Mouse (Mus musculus): ENCODE data around the gene Calcb.
A peak's percentile ranks its signal among the peaks of the same experiment; 100 is the strongest.
"Not testable (repeated sequence)": the region's sequence is repeated elsewhere in the genome, so short reads cannot be mapped to it uniquely, and the experiment has no call there.

The Calcb gene

DNA sequence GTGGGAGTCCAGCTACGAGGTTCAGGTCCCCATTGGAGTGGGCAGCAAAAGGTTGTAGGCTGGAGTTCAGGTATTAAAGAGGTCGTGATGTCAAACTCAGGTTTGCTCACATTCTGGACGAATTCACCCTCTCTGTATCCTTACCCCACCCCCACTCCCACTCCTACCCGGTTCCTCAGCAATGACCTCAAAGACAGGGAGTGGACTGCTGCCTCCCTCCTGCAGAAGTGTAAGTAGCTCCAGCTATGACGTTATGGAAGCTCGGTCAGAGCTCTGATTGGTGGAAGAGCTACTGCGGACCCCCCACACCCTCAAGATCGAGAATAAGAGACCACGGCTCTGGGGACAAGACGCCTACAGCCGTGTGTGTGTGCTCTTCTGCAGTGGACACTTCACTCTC lies at the start of gene Calcb:
Gene Calcb (plus strand): TSS at position 344 of the 400 bp plus-strand sequence.
- no peak for DNase-seq (ENCODE audit: low read depth, low spot score)

DNA sequence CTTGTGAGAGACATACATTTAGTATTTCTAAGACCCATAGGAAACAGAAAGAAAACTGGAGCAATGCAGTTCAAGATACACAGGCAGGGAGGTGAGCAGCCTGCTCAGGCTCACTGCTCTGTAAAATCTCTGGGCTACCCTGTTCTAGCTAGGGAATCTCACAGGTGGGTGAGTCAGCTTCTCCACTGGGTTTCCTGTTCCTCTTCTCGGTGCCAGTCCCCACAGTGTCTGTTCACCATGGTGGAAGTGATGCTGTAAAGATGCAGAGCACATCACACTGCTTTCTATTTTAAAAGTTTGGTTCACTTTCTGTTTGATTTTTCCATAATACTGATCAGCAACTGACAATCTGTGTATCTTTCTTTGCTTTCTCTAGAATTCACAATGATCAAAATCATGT lies 47.0 kb upstream of the Calcb start:
- DNase-seq (ENCODE audit: low read depth, low spot score) = no peak

DNA sequence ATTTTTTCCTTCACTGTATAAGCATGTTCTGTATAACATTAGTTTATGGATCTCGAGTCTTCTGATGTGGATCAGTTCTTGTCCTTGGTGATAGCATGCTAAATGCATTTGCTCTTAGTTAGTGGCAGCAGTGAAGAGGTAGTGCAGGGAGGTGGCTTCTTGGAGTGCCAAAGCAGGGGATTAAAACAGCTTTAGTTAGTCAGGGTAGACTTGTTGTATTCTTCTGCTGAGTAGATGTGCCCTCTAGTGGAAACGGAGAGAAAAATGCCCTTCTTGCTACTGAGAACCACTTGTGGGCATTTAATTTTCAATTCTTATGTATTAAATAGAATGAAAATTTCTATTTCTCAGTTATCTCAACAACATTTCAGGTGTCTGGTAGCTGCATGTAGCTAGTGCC lies 45.7 kb upstream of the Calcb start:
- DNase-seq (ENCODE audit: low read depth, low spot score) = no peak

DNA sequence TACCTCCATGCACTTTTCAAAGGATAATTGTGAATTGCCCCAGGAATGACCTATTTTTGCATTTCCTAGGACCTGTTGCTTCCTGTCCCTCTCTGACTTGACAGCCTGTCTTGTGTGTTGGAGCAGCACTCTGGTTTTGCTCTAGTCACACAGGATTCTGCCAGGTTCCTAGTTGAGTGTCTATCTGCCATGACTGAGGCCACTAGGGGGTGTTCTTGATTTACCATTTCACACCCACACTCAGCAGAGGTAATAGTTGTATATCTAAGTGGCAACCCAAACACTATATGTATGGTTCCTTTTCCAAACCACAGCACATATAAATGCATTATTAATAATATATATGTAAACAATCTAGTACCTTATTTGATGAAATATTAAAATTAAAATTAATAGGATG lies 26.1 kb upstream of the Calcb start:
- no peak for DNase-seq (ENCODE audit: low read depth, low spot score)

DNA sequence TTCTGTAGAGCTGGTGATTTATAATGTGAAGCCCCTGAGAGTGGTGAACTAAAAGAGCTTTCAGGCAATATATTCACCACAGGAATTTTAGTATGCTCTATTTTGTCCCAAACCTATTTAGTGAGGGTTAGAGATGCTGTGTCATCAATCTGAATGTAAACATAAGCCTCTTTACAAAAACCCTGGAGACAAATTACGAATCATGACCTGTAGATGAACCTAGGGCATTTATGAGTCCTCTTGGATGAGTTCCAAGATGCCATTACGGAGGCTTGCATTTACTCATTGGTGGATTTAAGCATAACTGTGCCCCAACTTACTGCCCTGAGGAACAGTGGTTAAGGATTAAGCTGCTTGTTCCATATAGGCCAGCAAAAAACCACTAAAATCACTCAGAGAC lies 17.6 kb upstream of the Calcb start:
- no peak for DNase-seq (ENCODE audit: low read depth, low spot score)

DNA sequence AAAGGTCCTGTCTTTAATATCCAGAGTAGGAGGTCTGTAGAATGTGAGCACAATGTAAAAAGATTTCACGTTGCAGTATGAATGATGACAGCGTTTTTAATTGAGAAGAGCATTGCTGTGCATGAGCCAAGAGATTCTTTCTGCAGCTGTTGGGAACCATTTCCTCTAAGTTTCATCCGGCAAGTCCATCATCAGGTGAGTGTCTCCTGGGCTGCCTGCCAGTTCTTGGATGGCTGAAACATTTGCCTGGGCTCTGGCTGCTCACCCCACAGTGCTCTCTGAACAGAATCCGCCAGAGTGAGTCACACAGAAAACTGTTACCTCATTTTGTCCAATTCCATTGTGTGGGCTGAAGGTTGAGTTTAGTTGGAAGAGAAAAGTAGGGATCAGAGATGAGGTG lies 11.7 kb upstream of the Calcb start:
- no peak for DNase-seq (ENCODE audit: low read depth, low spot score)

DNA sequence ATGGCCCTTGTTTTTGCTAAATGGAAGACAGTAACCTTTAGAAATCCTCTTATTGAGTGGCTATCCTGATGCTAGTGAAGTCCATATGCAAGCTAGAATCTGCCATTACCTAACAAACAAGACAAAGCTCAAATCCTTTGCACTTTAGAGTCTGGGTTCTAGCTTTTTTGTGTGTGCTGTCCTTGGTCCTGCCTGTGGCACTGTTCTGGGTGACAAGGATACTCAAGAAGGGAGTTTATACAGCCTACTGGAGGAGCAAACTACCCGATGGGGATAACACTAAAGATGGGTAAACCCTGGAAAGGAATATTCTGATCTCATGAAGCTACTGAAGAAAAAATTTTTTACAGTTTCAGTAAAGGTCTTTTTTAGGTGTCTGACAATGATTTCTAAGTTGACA lies 11.0 kb upstream of the Calcb start:
- DNase-seq (ENCODE audit: low read depth, low spot score) = no peak

DNA sequence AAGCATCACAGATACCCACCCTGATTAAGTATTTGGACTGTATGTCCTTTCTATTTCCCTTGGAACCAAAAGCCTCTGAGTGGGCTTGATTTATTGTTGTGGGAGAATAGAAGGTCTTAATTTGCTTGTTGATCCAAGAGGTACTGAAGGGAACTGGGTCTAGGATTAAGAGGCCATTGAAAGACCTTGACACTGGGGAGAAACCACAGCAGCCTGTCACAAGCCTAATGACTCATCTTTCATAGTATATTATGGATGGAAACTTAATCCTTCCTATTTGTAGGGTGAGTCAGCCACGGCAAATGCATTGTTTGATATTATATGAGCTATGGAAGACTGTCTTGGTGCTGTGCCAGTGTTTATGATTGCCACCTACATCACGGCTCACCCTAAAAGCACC lies 8.0 kb upstream of the Calcb start:
- DNase-seq (ENCODE audit: low read depth, low spot score) = no peak

DNA sequence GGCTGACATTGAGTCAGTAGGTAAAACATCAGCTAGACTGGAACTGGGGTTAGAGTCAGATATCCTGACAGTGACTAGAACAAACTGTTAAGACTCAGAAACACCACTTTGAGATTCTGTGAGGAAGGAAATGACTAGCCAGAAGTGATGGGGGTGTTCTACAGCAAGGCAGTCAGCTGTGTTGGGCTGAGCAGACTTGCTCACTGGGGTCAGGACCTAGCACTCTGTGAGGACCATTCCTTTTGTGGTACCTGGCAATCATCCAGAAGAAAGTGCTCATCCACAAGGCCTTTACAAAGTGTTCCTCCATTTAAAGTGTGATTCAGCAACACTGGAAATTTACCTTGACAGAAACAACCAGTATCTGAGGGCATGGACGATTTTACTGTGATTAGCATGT lies 5.9 kb upstream of the Calcb start:
- DNase-seq (ENCODE audit: low read depth, low spot score) = no peak

DNA sequence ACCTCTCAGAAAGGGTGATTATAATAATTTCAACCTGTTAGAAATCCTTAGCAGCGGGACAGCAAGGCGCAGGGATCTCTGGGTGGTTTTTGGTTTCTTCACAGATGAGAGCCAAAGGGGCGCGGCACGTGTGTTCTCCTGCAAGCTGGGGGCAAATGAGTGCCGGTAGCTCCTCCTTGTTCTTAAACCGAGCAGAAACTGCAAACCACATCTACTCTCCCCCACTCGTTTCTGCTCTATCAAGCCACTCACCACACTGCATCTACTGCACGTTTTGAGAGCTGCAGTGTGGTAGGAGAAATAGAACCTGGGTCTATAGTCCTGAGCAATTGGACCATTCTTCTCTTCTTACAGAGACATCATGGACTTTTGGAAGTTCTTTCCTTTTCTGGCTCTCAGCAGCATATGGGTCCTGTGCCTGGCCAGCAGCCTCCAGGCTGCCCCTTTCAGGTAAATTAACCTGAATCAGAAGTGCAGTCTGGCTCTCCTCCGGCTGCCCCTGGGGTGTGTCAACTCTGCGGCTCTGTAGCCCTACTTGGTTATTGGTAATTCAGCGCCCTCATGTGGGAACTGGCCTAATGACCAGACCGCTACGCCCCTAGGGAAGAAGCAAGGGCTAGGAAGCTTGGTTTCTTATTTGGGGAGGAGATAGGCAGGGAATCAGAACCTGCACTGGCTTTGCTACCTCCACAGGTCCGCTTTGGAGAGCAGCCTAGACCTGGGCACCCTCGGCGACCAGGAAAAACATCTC lies 1.1 kb downstream of the Calcb start:
- peak; percentile 22 for DNase-seq (ENCODE audit: low read depth, low spot score)

DNA sequence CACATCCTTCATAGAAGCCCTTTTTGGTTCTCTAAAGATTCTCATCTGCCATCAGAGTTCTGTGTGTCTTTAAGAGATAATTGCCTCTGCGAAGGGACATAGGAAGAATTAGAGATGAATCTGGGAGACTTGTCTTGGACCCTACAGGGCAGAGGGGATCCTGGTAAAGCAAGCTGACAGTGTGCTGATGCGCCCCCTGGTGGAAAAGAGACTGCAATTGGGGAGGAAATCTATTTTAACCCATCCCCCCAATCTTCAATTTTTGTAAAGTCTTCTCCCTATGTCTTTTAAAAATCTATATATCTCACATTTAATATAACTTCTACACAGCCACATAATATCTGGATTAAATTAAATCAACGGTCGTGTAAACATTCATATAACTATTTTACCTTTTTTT lies 11.3 kb downstream of the Calcb start:
- DNase-seq (ENCODE audit: low read depth, low spot score) = not testable (repeated sequence)

DNA sequence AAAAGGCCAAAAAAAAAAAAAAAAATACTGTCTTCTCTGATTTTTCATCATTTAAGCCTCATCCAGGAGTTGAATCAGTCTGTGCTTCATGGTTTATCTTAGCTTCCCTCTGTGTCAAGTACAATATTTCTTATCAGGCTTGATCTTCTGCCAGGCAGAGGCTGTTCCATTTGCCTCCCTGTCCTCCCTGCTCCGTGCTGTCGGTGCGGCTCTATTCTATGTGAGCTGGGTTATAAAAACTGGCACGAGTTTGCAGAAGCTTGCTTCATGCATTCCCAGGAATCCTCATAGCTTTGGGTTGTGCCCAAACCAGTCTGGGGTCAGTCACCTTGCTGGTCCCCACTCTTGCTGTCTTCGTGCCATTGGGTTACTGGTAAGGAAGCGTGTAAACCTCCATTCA lies 12.7 kb downstream of the Calcb start:
- DNase-seq (ENCODE audit: low read depth, low spot score) = no peak

DNA sequence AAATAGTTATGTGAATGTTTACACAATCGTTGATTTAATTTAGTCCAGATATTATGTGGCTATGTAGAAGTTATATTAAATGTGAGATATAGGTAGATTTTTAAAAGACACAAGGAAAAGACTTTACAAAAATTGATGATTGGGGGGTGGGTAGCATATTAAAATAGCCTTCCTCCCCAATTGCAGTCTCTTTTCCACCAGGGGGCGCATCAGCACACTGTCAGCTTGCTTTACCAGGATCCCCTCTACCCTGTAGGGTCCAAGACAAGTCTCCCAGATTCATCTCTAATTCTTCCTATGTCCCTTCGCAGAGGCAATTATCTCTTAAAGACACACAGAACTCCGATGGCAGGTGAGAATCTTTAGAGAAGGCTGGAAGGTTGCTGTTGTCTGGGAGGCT lies 13.3 kb downstream of the Calcb start:
- DNase-seq (ENCODE audit: low read depth, low spot score) = not testable (repeated sequence)

DNA sequence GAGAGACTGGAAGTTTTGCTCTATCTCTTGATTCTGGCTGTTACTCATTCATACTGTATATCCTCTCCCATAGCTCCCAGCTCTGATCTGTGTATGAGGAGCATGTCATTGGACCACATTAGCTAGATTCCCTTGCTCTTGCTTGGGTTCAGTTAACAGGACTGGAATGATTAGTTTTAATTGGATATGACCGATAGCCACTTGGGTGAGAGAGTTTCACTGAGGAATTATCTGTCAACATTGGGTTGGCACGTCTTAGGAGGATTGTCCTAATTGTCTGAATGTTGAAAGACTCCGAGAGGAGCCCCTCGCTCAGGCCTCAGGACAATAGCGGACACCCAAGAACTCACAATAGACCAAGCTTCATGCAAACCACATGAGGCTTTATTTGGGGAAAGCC lies 17.8 kb downstream of the Calcb start:
- no peak for DNase-seq (ENCODE audit: low read depth, low spot score)

DNA sequence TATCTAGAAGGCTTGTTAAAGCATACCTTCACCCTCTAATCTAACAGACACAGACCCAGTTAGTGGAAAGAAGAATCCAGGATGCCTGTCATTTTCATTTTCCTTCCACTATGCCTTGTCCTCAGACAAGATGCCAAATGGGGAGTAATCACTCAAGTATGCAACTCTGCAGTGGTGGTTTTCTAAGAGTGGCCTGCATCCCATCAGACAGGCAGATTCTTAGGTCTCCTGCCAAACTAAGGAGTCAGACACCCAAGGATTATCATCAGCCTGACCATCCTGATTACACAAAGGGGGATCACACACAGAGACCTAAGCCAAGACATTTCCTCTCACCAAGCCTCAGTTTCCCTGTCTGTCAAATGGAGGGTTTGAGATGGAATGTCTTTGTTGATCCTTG lies 19.7 kb downstream of the Calcb start:
- DNase-seq (ENCODE audit: low read depth, low spot score) = no peak

DNA sequence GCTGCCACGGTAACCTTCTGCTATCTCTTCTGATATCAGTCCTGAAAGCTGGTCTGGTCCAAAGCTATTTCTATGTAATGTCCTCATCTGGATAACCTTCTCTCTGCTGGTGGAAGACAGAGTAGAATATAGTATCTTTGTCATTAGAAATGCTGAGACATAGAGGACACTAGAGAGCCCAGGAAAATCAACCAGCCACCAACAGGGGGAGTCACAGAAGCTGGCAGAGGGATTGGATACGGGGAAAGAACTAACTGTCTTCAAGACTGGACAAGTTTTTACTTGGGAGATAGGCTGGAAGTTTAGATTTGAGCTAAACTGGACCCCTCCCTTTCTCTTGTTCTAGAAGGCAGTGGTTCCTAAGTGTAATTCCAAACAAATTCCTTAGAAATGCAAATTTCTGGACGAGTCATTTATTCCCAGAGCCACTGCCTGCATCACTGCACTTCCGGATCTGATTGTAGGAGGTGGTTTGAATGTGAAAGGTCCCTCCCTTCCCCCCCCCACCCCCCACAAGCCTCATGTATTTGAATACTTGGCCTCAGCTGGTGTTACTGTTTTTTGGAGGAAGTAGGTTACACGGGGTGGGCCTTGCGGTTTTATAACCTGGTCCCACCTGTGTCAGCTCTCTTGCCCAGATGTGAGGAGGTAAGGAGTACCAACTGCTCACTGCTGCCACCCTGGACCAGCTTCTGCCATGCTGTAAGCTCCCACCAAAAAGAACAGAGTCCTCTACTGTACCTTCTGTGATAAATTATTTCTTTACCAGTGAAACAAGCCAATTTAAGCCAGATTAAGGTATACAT lies 22.1 kb downstream of the Calcb start:
- peak; percentile 40 for DNase-seq (ENCODE audit: low read depth, low spot score)

DNA sequence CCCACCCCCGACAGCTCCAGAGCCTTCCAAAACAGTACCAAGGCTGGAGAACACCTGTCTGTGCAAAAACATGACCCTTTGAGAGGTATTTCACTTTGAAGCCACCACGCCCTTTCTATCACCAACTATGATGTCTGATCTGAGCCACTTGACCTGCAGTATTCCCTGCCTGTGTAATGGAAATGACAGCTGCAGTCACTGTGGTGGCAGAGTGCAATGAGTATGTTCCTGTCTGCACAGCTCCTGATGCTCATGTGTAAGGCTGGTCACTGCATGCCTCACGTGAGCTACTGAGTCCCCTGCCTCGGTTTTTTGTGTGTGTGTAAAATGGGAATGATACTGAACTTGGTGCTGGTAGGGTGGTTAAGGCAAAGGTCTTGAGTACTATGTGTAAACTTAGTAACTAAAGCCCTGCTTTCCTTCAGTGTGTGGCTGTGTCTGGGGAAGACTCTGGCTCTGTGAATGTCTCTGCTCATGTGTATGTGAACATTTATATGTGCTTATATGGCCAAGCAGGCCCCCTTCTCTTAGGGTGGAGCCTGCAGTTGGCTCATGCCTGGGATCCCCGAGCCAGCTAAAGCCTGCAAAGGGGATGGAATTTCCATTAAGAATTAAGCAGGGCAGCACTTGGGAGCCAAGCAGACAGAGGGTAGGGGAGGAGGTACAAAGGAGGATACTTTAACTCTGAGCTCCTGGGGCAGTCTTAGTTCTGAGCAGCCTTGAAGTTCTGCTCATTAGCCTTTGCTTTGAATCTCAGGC lies 24.8 kb downstream of the Calcb start, which contains the start of gene Insc:
Gene Insc (plus strand): TSS at position 673 of the 759 bp plus-strand sequence.
- DNase-seq (ENCODE audit: low read depth, low spot score) = no peak

DNA sequence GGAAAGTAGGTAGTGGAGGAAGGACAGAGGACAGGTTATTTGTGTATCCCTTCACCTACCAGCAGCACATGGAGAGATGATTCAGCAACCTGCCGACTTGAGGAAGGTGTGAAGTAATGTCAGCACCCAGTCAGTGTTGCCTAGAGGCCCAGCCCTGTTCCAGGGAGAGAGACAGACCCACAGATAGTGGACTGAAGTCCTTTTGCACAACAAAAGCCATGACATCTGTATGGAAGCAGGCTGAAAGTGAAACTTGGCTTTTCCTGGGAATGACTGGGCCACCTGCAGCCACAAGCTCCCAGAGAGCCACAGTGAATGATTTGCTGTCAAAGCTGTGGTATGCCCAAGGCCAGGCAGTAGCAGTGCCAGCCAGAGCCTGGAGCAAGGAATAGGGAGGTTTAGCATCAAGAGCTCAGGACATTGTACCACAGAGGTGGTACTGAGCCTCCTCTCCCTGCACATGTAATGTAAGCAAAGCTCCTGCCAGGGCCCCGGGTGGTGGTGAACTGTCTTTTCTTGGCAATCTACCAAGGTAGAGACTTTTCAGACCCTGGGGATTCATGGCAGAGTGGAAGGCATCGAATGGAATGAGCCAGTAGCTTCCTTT lies 26.3 kb downstream of the Calcb start:
- DNase-seq (ENCODE audit: low read depth, low spot score) = no peak

DNA sequence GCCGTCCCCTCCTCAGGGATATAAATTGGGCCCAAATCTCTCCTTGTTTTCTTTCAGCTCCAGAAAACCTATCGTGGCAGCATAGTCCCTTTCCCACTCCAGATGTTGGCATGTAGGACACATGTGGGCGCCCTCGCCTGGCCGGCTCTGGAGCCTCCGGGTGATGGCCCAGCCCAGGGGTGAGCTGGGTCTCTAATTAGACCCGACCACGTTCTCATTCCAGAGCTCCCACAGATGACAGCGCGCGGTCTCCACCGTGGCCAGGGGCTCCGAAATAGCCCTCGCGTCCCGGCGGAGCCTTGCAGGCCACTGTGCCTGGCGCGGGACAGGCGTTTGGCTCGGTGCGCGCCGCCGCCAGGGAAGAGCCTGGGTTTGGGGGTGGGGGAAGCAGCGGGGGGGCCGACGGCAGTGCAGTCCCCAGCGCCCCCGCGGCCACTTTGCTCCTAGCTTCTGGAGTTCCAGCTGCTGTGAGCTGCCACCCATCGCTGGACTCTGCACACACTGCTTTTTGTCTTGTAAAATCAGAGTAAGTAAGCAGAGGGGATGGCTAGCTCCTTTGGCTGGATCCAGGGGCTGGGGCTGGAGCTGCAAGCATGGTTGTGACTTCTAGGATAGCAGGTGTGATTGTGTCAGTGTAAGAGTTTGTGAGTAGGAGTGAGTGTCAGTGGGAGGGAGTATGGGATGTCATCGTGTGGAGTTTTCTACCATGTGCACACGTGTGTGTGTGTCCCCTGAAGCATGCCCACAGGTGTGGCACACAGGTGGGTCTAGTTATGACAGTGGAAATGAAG lies 27.2 kb downstream of the Calcb start:
- no peak for DNase-seq (ENCODE audit: low read depth, low spot score)

DNA sequence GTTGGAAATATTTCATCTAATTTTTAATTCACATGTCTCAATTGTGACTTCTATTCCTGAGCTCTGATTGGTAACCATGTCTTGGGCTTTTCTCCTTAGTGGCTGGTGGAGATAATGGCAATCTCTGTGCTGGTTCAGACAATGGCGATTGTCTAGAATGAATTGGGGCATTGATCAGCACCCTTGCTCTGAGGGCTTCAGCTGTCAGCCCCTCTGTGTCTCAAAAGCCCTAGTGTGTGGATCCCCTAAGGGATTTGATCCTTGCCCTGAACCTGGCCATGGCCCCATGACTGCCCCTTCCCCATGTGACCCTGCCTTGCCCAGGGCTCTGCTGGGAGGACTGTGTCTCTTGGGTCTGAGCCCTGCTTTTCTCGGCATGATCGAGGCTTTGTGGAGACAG lies 29.2 kb downstream of the Calcb start:
- DNase-seq (ENCODE audit: low read depth, low spot score) = no peak

DNA sequence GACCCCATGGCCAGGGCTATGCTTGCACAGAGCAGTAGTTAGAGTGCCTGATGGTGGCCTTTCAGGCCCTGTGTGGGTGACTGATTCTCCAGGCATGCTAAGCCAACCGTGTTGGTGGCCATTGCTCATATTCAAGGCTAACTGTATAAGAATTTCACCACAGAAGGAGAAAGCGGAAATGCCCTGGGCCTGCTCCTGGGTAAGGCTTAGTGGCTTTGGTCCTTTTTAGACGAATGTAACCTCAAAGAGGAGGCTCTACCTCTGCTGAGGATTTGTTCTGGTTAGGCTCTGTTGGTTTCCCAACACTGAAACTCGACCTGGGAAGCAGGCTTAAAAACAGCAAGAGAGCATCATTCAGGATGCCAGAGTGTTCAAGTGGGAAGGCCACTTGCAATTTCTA lies 29.8 kb downstream of the Calcb start:
- DNase-seq (ENCODE audit: low read depth, low spot score) = no peak

All from WW6 (cell line).